Mouse (Mus musculus): Measurements from ENCODE around the gene Stk19. TPM values are rescaled to one million over a fixed set of nuclear protein-coding genes. Genes with fewer than 3 reads are reported as not detected.

Gene Stk19
- total RNA-seq (2021), result 10 to 100 TPM; 10.7 to 13.5 TPM
- long read RNA-seq, experiment 1, transcript Stk19-201 (7 exons, 1,120 nt), result major isoform, 6 of 9 reads
- long read RNA-seq, experiment 1, partial matches to known transcripts, result 1 of 9 reads
- long read RNA-seq, experiment 1, other reads (novel, unspliced or antisense), result 2 of 9 reads
- long read RNA-seq, experiment 2, transcript Stk19-201 (7 exons, 1,120 nt), result major isoform, 11 of 13 reads
- long read RNA-seq, experiment 2, partial matches to known transcripts, result 0 of 13 reads
- long read RNA-seq, experiment 2, other reads (novel, unspliced or antisense), result 2 of 13 reads

DNA sequence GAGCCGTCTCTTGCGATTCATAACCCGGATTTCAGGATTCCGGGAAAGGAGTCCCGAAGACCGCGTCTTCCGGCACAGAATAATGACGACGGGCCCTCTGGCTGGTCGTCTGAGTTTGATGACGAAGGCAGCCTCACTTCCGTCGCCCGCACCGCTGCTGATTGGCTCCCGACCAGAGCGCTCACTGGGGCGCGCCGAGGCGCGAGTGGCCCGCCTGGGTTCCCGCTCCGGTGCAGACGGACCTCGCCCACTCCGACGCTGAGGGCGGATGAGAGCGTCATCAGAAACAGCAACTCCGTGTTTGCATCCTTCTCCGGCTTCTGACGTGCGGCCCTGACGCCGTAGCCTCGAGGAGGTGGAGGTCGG, at the start of gene Stk19, which contains the start of gene Dxo:
Stk19 (minus strand) TSS at position 90 of the 366 bp plus-strand sequence.
Dxo (plus strand) TSS at position 164 of the 366 bp plus-strand sequence.
- intact Hi-C loops (cut with DNase I), result no loop called here
- peak; percentile 94 to 98 for DNase-seq

GRCm38 (mm10) chr17:34885615-34886014, 48.9 kb upstream of the Stk19 start:
- intact Hi-C loops (cut with DNase I), result no loop called here

GRCm38 (mm10) chr17:34884704-34885103, 48.0 kb upstream of the Stk19 start:
- no peak for DNase-seq
- intact Hi-C loops (cut with DNase I), result no loop called here

More at GRCm38 (mm10) chr17:34885615-34886014, 48.9 kb upstream of the Stk19 start:
- DNase-seq, result no peak

GRCm38 (mm10) chr17:34883332-34883731, 46.6 kb upstream of the Stk19 start:
- DNase-seq, result no peak
- intact Hi-C loops (cut with DNase I), result no loop called here

DNA sequence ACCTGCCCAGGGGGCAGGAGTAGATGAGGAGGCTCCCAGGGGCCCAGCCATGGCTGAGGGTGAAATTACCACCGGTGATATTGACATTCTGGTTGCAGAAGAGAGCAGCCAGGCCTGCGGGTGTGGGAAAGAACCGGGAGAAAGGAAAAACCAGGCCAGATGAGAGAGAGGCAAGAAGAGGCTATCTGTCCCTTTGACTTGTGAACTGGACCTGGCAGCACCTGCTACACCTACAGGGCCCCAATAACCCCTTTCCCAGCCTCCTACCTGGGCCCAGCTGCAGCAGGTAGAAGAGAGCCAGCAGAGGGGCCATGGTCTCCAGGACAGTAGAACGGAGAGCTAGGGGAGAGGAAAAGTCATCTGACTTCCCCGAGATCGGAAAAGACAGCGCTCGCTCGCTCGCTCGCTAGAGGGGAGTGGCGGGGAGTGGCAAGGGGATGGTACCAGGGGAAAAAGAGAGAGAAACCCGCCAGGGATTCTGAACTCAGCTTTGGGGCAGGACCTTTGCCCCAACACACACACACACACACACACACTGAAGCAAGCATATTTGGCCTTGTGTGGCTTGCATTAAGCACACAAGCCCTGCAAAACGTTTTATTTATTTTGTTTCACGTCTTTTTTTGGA, 45.1 kb upstream of the Stk19 start, which contains the start of gene Gm20547:
Gm20547 (minus strand) TSS at position 360 of the 628 bp plus-strand sequence.
- intact Hi-C loops (cut with DNase I), result no loop called here
- no peak for DNase-seq

- DNase-seq, result no peak
- intact Hi-C loops (cut with DNase I), result no loop called here
Observed at GRCm38 (mm10) chr17:34881166-34881565, 44.4 kb upstream of the Stk19 start.

DNA sequence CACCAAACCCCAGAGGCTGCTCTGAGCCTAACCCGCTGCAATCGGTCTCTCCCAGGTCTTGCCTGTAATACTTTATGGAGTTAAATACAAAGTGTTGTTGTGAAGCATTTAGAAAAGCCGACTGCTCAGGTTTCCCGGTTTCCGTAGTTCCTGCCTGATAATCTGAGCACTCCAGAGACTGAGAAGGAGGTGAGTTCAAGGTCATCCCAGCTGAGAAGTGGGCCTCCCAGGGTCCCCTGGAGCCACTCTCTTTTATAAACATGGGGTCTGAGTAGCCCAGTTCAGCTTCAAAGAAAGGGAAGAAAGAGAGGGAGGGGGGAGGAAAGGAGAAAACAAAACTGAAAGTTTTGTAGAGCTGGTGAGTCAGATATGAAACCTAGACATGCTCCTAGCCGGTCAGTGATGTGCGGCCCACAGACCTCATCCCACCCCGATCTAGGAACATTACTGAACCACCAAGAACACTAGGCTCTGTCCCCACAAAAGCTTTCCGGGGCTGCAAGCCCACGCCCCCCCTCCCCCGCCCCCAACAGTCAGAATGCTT, 42.7 kb upstream of the Stk19 start, which contains the start of gene Zbtb12:
Zbtb12 (plus strand) TSS at position 148 of the 544 bp plus-strand sequence.
- intact Hi-C loops (cut with DNase I), result no loop called here
- DNase-seq, result no peak

DNA sequence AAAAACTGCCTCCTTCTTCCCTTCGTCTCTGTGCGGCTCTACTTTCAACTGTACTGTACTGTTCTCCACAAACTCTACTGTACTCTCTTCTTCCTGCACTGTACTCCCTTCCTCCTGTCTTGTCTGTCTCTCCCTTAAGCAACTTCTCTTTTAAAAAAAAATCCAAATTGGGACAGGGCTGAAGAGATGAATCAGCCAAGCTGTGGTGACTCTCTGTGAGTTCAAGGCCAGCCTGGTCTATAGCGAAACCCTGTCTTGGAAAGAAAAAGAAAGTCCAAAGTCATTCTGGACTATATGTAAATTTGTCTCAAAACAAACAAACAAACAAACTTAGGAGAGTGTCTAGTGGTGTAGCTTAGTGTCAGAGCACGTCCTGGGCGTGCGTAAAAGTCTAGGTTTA, 37.6 kb upstream of the Stk19 start:
- intact Hi-C loops (cut with DNase I), result no loop called here
- no peak for DNase-seq

DNA sequence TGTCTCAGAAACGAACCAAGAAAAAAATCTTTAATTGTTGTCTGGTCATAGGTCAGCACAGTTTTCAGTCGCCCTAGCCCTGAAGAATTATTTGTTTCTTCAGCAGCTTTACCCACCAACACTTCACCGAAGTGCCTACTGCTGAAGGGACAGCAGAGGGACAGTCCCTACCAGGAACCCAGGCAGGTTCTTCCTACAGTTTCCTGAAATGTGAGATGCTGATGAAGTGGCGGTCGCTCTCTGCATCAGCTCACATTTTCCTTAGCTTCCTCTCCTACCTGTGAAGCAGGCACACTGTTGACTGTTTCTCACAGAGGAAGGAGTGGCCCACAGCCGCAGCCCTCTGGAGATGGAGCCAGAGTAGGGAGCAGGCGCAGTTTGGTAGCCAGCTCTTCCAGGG, 29.2 kb upstream of the Stk19 start:
- intact Hi-C loops (cut with DNase I), result loop anchor here (5.0 kb wide), 1 partner anchor 56 kb away; no protein-coding TSS in a partner anchor
- no peak for DNase-seq

GRCm38 (mm10) chr17:34862416-34863081, 25.8 kb upstream of the Stk19 start, which contains the start of gene Cfb:
Gene Cfb, minus strand, starts transcription at chr17:34862518.
- intact Hi-C loops (cut with DNase I), result no loop called here
- DNase-seq, result no peak

DNA sequence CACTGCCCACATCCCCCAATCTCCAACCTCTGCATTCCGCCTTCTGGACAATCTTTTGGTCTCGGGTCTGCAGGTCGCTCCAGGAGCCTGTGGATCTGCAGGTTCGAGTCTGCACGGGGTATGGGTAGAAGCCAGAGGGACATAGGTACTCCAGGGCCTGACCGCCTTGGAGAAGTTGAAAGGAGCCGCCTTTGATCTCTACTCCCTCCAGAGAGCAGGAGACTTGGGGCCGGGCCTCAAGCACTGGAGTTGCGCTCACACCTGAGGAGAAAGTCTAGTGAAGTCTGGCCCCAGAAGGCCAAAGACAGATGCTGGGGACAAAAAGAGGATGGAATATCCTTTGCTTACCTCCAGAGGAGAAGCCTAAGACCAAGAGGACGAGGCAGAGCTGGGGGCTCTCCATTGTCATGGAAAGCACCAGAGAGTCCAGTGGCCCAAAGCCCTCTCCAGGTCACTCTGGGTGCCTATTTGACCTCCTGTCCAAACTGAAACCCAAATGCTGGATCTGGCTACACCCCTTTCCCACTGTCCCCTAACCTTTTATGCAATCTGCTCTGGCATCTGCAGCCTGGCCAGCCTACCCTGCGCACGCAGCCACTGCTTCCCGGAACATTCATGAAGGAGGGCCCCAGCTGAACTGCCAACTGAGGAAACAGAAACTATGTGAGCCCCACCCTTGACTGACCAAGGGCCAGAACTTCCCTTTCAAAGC, 25.1 kb upstream of the Stk19 start:
- intact Hi-C loops (cut with DNase I), result no loop called here
- DNase-seq, result no peak

GRCm38 (mm10) chr17:34860514-34860913, 23.8 kb upstream of the Stk19 start:
- intact Hi-C loops (cut with DNase I), result no loop called here

DNA sequence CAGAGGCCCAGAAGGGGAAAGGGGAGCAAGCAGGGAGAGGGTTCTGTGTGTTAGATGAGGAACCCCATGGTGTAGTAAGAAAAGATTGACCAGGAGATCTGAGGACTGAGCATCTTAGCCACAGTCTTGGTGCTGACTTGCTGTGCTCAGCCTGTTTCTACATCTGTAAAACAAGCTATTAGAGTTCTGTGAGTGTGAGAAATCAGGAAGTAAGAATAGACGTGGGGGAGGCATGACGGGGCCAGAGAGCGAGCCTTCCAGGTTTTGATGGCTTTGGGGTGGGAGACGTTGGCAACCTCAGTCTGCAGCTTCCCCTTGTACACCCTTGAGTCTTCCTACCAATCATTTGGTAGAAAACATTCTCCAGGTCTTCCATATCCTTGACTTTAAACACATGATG, 21.9 kb upstream of the Stk19 start:
- DNase-seq, result no peak
- intact Hi-C loops (cut with DNase I), result loop anchor here (10.0 kb wide), 1 partner anchor 86 kb away; no protein-coding TSS in a partner anchor

More at GRCm38 (mm10) chr17:34860514-34860913, 23.8 kb upstream of the Stk19 start:
- no peak for DNase-seq

DNA sequence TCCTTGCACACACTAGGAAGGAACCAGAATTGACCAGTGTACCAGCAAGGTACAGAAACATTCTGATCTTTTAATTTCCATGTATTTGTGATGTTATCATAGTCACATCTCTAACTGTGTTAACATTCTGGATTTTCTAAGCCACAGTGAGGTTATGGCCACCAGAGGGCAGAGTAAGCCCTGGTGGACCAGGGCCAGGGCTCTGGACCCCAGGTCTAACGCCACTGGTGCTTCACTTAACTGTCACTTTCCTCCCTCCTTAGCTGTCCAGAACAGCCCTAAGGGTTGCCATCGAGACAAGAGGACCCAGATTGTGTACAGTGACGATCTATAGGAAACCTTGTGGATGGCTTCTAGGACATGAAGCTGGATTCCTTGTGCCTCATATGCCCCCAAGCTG, 19.1 kb upstream of the Stk19 start:
- intact Hi-C loops (cut with DNase I), result loop anchor here (1.0 to 10.0 kb wide), 2 partner anchors 56 to 89 kb away; no protein-coding TSS in a partner anchor
- DNase-seq, result peak; percentile 61 to 77

DNA sequence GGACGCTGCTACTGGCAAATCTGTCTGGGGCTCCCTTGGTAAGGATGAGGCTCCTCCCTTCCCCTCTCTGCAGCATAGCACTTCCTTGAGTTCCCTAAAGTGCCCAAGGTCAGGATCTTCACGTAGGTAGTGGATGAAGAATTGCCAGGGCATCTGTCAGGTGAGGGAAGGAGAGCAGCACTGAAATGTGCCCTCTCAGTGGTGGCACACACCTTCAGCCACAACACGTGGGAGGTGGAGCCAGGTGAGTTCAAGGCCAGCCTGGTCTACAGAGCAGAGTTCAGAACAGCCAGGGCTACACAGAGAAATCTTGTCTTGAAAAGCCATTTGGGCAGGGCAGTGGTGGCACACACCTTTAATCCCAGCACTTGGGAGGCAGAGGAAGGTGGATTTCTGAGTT, 18.0 kb upstream of the Stk19 start:
- no peak for DNase-seq
- intact Hi-C loops (cut with DNase I), result loop anchor here (1.0 to 10.0 kb wide), 4 partner anchors 58 to 388 kb away; partner anchors contain the start of genes Ddx39b and Lsm2

- intact Hi-C loops (cut with DNase I), result loop anchor here (5.0 to 10.0 kb wide), 3 partner anchors 91 to 389 kb away; partner anchors contain the start of genes Ddx39b and Lsm2
- DNase-seq, result no peak
Observed at GRCm38 (mm10) chr17:34853511-34853910, 16.8 kb upstream of the Stk19 start.

DNA sequence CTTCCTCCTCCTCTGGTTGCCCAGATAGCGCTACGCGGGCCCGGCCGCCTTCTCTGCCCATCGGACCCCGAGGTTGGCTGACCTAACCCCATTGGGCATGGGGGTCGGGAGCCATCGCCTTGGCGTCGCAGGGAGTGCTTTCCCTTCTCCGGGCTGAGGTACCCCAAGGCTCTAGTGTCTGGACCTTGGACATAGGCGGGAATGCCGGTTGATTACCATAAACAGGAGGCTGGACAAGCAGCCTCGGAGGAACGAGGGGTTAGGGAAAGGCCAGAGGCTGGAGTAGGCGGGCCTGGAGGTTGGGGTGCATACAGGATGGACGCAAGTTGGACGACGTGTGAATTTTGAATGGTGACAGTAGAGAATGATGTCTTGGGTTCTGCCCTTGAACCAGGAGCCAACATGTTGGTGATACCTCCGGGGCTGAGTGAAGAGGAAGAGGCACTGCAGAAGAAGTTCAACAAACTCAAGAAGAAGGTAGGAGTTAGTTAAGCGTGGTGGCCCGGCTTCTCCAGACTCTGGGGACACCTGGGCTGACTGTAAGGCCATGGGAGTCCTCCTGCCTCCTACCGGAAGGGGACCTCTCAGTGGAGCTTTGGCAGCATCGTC, 13.9 kb upstream of the Stk19 start:
- intact Hi-C loops (cut with DNase I), result loop anchor here (2.0 to 10.0 kb wide), 4 partner anchors 48 to 392 kb away; partner anchors contain the start of genes C2, Ddx39b, Ehmt2 and Lsm2
- no peak for DNase-seq

- DNase-seq, result peak; percentile 98 to 99
- intact Hi-C loops (cut with DNase I), result loop anchor here (2.0 to 10.0 kb wide), 4 partner anchors 49 to 392 kb away; partner anchors contain the start of genes C2, Ddx39b, Ehmt2 and Lsm2
Observed at GRCm38 (mm10) chr17:34849722-34850516, 13.2 kb upstream of the Stk19 start, which contains the start of the genes Skiv2l and Nelfe. Gene Skiv2l, minus strand, starts transcription at chr17:34850210. Gene Nelfe, plus strand, starts transcription at chr17:34850391.
